Comparison of ENCODE assay signal across 16 mouse cellular contexts in the genomic region with DNA sequence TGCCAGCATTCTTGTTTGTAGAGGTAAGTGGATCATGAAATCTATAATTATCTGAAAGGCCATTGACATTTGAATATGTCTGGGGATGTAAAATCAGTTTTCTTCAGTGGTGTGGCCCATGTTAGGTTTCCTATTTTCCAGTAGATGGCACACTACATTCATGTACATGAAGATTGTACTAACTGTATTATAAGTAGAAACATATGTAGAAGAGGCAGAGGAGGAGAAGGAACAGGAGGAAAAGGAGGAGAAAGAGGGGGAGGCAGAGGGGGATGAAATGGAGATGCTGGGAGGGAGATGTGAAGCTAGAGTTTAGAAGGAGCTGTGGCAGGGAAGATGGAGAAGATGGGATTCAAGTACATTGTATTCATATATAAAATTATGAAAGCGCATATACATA.
DNase-seq lines count a peak whose midpoint lies in the region; ATAC-seq and TF ChIP-seq lines count a peak whose summit lies in the region.
"Had no signal": no experiment of that assay in that cellular context is flagged by ENCODE, and none has a peak within 500 bp of the region (broad histone marks: within the 10 kb centered on the region; RNA-seq: fewer than 3 reads in every experiment).

No protein-coding gene starts in this region.

- TF ChIP-seq CTCF in kidney, postnatal 0 days (IDR thresholded peaks at IDR 0.05; ENCODE audit: low read depth) = peak; percentile 71
- peak; percentile 58 for TF ChIP-seq CTCF in stomach, postnatal 0 days (IDR thresholded peaks at IDR 0.05; ENCODE audit: low read depth)

- no peaks in the 10 kb centered on the region for H3K4me1 ChIP-seq in kidney, postnatal 0 days (replicated peaks; ENCODE audit: insufficient read depth, low read length)
- H3K4me1 ChIP-seq in stomach, postnatal 0 days (replicated peaks; ENCODE audit: control insufficient read depth, insufficient read depth) = no peaks in the 10 kb centered on the region
- H3K4me1 ChIP-seq: embryonic facial prominence, embryonic 13.5 days; lung, embryonic 15.5 days; midbrain, embryonic 13.5 days had no signal

- no peak overlapping the region for H3K4me2 ChIP-seq in kidney, postnatal 0 days (ENCODE audit: low read length)
- no peak overlapping the region for H3K4me2 ChIP-seq in stomach, postnatal 0 days (replicated peaks; ENCODE audit: low read depth)
- H3K4me2 ChIP-seq: embryonic facial prominence, embryonic 13.5 days; lung, embryonic 15.5 days; midbrain, embryonic 13.5 days had no signal

- H3K27ac ChIP-seq in kidney, postnatal 0 days = no peak overlapping the region
- no peak overlapping the region for H3K27ac ChIP-seq in stomach, postnatal 0 days (replicated peaks)
- H3K27ac ChIP-seq: embryonic facial prominence, embryonic 13.5 days; lung, embryonic 15.5 days; midbrain, embryonic 13.5 days had no signal

- TF ChIP-seq EP300 in stomach, postnatal 0 days (optimal IDR thresholded peaks at IDR 0.05) = no peak

- H3K9me3 ChIP-seq in kidney, postnatal 0 days (replicated peaks; ENCODE audit: low read length) = no peaks in the 10 kb centered on the region
- H3K9me3 ChIP-seq in stomach, postnatal 0 days (ENCODE audit: control insufficient read depth, low read length) = no peaks in the 10 kb centered on the region
- H3K9me3 ChIP-seq: embryonic facial prominence, embryonic 13.5 days; lung, embryonic 15.5 days; midbrain, embryonic 13.5 days had no signal

- DNase-seq in embryo, embryonic 10.5 days (ENCODE audit: low spot score) = peak; percentile 9
- DNase-seq in embryo, embryonic 10 days (ENCODE audit: low spot score) = no peak
- DNase-seq in kidney, postnatal 0 days (ENCODE audit: low spot score) = peak; percentile 54
- no peak for DNase-seq in kidney, postnatal 36 days
- peak; percentile 10 for DNase-seq in right cerebral cortex, adult 18-20 months
- DNase-seq in right cerebral cortex, postnatal 4 days = no peak
- no peak for DNase-seq in stomach, postnatal 0 days (ENCODE audit: low spot score)
- DNase-seq: B cell, adult 2 months; gastrocnemius, postnatal 36 days; heart, postnatal 14 days; kidney, adult 18-20 months; spleen, adult 18-20 months had no signal

- no peaks in the 10 kb centered on the region for H3K27me3 ChIP-seq in kidney, postnatal 0 days (ENCODE audit: insufficient read depth, low read length)
- H3K27me3 ChIP-seq in stomach, postnatal 0 days (ENCODE audit: control insufficient read depth, insufficient read depth, low read length) = no peaks in the 10 kb centered on the region
- H3K27me3 ChIP-seq: embryonic facial prominence, embryonic 13.5 days; lung, embryonic 15.5 days; midbrain, embryonic 13.5 days had no signal

- ATAC-seq in kidney, postnatal 0 days (replicated peaks; ENCODE audit: low FRiP score, low read depth) = no peak
- no peak for ATAC-seq in stomach, postnatal 0 days (ENCODE audit: low FRiP score, low TSS enrichment)
- no peak for ATAC-seq in erythroid progenitor cell, adult 5-6 weeks (replicated peaks; ENCODE audit: low FRiP score, poor library complexity, severe bottlenecking)
- ATAC-seq: midbrain, embryonic 13.5 days had no signal

- 100% methylated on average over 1 of the region's 1 CpGs for WGBS in kidney, postnatal 0 days
- WGBS in stomach, postnatal 0 days = 93% methylated on average over 1 of the region's 1 CpGs

- H3K36me3 ChIP-seq in kidney, postnatal 0 days (ENCODE audit: insufficient read depth, low read length) = no peaks in the 10 kb centered on the region
- no peaks in the 10 kb centered on the region for H3K36me3 ChIP-seq in stomach, postnatal 0 days (ENCODE audit: control insufficient read depth, insufficient read depth, low read length)
- H3K36me3 ChIP-seq: embryonic facial prominence, embryonic 13.5 days; lung, embryonic 15.5 days; midbrain, embryonic 13.5 days had no signal

- H3K9ac ChIP-seq in kidney, postnatal 0 days (ENCODE audit: low read depth, low read length) = no peak overlapping the region
- H3K9ac ChIP-seq in stomach, postnatal 0 days (ENCODE audit: low read length) = no peak overlapping the region
- H3K9ac ChIP-seq: embryonic facial prominence, embryonic 13.5 days; lung, embryonic 15.5 days; midbrain, embryonic 13.5 days had no signal

- no peak overlapping the region for H3K4me3 ChIP-seq in kidney, postnatal 0 days (replicated peaks; ENCODE audit: low read depth, low read length)
- no peak overlapping the region for H3K4me3 ChIP-seq in stomach, postnatal 0 days (ENCODE audit: low read depth, low read length)
- H3K4me3 ChIP-seq: embryonic facial prominence, embryonic 13.5 days; lung, embryonic 15.5 days; midbrain, embryonic 13.5 days had no signal

Comparison
In these comparisons a context has a peak if more than half of its experiments do, and no peak if none do; other contexts are left out.
1. DNase-seq: peak in embryo, embryonic 10.5 days (single experiment), kidney, postnatal 0 days (single experiment) and right cerebral cortex, adult 18-20 months (single experiment); none in embryo, embryonic 10 days (single experiment), kidney, postnatal 36 days (0 of 2), right cerebral cortex, postnatal 4 days (single experiment) and stomach, postnatal 0 days (single experiment).